Mouse (Mus musculus): ENCODE data around the gene Gm20388.

- TF ChIP-seq CTCF (IDR thresholded peaks at IDR 0.05; ENCODE audit: low read depth, low read length), result no peak
- TF ChIP-seq GATA1 (IDR thresholded peaks at IDR 0.05; ENCODE audit: borderline replicate concordance, low read length), result no peak
- TF ChIP-seq TAL1 (conservative IDR thresholded peaks at IDR 0.05; ENCODE audit: low read depth, low read length), result no peak
These were observed 1173.7 kb downstream of the Gm20388 start, which contains the start of gene Foxf1 for GRCm38 (mm10) chr8:121084210-121084951.

Measured in G1E (cell line).